Mouse (Mus musculus): ENCODE data around the gene Dtx3. TPM values are rescaled to one million over a fixed set of nuclear protein-coding genes. Genes with fewer than 3 reads are reported as not detected.
A peak's percentile ranks its signal among the peaks of the same experiment; 100 is the strongest.
"Not testable (repeated sequence)": the region's sequence is repeated elsewhere in the genome, so short reads cannot be mapped to it uniquely, and the experiment has no call there.

Gene Dtx3
- total RNA-seq, 2 experiments from 2014 or later: 21.2 to 24.6 TPM

DNA sequence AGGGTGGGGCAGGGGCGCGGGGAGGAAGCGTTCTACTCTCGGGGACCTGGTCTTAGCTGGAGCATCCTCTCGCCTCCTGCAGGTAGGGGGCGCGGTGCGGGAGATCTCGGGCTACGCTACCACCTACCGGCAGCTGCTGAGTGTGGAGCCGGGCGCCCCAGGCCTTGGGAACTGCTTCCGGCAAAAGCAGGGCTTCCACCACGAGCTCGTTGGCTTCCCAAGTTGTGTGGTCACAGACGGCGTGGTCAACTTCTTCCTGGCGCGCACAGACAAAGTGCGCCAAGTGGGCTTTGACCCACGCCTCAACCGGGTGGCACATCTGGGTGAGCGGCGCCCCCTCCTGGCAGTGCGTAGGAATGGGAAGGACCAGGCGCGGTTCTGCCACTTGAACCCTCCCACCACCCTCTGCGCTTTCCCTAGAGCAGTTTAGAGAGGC is 24.7 kb downstream of the Dtx3 start:
- peak in 1 of 2 experiments; percentile 61 for DNase-seq
- intact Hi-C loops (cut with DNase I): no loop called here

DNA sequence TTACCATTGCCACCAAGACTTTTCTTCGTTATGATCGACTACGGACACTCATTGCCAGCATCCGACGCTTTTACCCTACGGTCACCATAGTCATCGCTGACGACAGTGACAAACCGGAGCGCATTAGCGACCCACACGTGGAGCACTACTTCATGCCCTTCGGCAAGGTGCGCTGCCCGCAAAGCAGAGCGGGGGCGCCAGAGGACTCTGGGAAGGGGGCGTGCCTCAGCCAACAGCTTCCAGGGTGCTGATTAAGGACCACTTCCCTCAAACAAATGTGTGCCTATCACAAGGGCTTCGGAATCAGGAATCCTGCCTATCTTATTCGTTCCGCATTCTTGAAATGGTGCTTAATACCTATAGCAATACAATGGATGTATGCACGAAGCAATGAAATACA is 25.5 kb downstream of the Dtx3 start:
- no peak for DNase-seq
- intact Hi-C loops (cut with DNase I): no loop called here

DNA sequence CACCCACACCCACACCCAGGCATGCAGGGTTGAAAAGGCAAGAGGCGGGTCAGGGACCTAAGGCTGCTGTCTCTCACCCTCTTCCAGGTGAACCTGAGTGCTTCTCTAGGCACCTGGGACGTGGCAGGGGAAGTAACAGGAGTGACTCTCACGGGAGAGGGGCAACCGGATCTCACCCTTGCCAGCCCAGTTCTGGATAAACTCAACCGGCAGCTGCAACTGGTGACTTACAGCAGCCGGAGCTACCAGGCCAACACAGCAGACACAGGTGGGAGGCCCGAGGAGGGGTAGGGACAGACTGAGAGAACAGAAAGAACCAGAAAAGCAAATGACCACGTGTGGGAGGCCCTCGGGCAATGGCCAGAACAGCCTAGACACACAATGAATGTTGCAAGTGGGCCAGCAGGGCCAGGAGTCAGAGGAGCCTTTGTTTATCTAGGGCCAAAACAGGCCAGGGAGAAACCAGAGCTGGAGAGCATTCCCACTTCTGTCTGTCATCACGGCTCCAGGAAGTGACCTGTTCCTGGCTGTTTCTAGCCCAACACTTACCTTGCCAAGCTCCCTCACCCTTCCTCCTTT is 27.8 kb downstream of the Dtx3 start:
- DNase-seq: no peak
- intact Hi-C loops (cut with DNase I): loop anchor here (5.0 kb wide), 1 partner anchor 40 kb away; no protein-coding TSS in a partner anchor

DNA sequence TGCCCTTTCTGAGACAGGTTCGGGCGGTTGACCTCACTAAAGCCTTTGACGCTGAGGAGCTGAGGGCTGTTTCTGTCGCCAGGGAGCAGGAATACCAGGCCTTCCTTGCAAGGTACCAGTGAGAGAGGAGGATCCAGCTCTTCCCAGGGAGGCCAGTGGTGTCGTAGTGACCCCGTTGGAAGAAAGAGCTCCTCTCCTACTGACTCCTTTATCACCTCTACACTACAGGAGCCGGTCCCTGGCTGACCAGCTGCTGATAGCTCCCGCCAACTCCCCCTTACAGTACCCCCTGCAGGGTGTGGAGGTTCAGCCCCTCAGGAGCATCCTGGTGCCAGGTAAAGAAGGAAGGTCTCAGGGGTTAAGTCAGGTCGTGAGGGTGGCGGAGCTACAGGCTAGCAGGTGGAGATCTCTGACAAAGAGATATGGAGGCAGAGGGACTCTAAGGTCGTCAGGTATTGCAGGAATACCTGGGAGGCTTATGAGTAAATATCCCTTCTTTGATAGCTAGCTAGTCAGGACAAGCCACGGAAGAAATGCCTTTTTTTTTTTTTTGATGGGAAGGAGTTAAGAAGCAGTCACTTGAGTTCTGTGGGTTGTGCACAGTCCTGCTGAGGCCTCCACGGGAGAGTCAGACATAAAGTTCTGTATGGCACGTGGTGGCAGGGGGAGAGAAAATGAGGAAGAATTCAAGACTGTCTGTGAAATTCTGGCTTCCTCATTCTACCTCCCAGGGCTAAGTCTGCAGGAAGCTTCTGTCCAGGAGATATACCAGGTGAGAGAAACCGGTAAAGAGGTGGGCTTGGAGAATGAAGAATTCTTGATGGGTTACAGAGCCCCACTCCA is 28.5 kb downstream of the Dtx3 start:
- intact Hi-C loops (cut with DNase I): loop anchor here (5.0 kb wide), 1 partner anchor 40 kb away; no protein-coding TSS in a partner anchor
- DNase-seq: no peak

DNA sequence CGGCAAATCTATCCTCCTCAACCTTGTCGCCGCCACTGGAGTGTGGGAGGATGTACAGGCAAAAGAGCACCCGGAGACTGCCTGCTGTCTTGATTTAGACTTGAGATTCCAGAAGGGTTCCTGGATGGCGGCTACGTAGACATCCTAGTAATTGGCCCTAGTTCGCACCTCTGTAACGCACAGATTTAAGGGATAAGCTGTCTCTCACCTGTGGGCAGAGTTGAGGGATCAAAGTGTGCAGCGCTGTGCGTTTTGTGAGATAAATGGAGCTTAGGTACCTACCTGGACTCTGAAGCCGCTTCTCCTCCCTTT is 29.2 kb downstream of the Dtx3 start:
- intact Hi-C loops (cut with DNase I): loop anchor here (5.0 kb wide), 1 partner anchor 39 kb away; no protein-coding TSS in a partner anchor
- DNase-seq: no peak

DNA sequence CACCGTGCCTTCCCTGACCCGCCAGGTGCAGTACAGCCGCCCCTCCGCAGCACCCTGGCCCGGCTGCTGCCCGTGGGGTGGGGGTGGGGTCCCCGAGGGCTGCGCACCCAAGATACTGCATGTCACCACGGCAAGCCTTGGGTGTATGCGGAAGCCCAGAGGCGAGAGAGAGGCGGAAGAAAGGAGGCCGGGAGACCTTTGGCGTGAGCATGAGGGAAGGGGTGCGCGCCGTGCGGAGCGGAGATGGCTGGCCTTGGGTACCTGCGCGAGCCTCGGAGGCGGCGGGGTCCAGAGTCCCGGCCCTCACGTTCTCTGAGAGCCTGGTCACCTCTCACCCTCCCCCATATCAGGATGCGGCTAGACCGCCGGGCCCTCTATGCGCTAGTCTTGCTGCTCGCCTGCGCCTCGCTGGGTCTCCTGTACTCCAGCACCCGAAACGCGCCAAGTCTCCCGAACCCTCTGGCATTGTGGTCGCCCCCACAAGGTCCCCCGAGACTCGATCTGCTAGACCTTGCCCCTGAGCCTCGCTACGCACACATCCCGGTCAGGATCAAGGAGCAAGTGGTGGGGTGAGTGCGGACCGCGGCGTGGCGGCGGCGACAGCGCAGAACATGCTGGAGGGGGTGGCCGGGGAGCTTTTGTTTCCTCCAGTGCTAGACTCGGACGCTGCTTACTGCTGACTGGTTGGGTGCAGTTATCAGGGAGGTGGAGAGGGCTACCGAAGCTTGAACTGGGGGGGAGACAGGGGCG is 29.7 kb downstream of the Dtx3 start:
- intact Hi-C loops (cut with DNase I): loop anchor here (5.0 kb wide), 1 partner anchor 39 kb away; no protein-coding TSS in a partner anchor
- no peak for DNase-seq

DNA sequence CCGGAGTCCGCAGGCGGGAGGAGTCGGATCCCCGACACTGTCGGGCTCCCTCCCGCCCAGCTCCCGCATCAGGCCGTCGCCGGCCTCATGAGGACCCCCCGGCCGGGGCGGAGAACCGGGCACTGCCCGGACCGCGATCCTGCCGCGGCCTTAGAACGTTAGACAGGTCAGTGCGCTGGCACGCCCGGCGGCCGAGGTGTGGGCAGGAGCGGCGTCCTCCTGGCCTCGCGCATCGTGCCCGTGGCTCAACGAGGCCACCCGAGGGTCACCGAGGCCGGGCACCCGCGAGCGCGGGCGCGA is 30.2 kb downstream of the Dtx3 start:
- no peak for DNase-seq

DNA sequence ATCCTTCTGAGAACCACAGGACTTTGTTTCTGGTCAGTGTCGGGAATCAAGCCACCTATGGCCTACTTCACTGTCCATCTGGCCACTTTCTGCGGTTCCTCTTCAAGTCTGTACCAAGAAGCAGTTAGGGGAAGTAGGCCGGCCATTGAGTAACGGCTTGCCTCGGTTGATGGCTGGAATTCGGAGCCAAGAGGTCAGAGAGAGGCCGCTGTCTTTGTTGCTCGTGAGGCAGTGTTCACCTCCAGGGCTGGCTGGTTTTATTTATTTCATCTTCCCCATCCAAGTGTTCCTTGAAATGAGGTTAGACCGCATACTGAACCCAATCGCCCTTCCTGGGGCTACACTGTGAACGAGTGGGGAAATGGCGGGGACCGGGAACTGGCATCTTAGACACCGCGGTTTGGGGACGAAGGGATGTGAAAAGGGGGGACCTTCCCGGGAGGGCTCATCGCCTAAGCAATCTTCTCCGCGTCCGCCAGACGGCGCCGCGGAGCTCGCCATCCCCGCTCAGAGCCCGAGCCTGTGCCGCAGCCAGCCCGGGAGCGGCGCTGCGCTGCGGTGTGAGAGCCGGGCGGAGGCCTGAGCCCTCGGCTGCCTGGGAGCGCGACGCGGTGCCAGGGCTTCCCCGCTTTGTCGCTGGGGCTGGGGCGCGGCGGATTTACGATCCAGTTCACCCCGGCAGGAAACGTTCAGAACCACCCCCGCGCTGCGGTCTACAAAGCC is 30.7 kb downstream of the Dtx3 start, which contains the start of gene B4galnt1:
B4galnt1 (plus strand) TSS at position 595 of the 723 bp plus-strand sequence.
- peak in 1 of 2 experiments; percentile 62 for DNase-seq
- intact Hi-C loops (cut with DNase I): loop anchor here (5.0 kb wide), 1 partner anchor 37 kb away; no protein-coding TSS in a partner anchor

More for the DNA sequence above, 30.2 kb downstream of the Dtx3 start:
- intact Hi-C loops (cut with DNase I): loop anchor here (5.0 kb wide), 1 partner anchor 38 kb away; no protein-coding TSS in a partner anchor

DNA sequence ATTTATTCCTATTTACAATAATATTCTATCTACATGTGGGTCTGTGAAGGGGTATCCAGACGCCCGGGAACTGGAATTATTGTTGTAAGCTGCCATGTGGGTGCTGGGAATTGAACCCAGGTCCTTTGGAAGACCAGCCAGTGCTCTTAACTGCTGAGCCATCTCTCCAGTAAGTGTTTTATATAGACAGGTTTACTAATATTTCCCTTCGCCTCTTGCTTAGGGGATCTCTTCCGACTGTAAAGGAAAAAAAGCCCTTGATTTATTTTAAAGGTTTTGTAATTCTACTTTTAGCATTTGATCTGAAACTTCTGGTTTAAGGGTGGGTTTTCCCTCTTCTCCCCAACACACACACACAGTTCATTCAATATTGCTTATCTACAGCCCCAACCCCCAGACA is 31.3 kb downstream of the Dtx3 start:
- no peak for DNase-seq
- intact Hi-C loops (cut with DNase I): no loop called here

DNA sequence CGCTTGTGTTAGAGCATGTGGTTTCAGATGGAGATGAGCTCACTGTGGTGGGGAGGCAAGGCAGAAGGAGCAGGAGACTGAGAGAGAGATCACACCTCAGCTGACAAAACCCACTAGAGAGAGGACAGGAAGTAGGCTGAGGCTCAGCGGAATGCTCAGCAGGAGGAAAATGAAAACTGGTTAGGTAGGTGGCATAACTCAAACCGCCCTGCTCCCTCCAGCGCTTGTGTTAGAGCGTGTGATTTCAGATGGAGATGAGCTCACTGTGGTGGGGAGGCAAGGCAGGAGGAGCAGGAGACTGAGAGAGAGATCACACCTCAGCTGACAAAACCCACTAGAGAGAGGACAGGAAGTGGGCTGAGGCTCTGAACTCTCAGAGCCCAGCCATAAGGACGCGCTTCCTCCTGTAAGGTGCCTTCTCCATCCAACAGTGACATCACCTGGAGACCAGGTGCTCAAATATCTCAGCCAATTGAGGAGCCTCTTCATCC is 32.7 kb downstream of the Dtx3 start:
- intact Hi-C loops (cut with DNase I); DNase-seq: not testable (repeated sequence)

DNA sequence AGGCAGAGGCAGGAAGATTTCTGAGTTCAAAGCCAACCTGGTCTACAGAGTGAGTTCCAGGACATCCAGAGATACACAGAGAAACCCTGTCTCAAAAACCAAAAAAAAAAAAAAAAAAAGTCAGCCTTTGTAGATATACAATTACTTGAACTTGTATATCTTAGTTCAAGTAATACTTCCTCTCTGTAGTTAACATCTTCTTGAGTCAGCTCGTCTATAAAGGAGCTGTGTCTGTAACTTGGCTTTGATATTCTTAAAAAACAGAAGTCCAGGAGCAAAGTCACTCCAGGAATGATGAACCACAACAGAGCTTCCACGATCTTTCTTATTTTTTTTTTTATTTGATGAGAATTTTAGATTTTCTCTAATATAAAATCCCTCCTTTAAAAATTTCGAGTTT is 34.8 kb downstream of the Dtx3 start:
- intact Hi-C loops (cut with DNase I): no loop called here
- DNase-seq: no peak

DNA sequence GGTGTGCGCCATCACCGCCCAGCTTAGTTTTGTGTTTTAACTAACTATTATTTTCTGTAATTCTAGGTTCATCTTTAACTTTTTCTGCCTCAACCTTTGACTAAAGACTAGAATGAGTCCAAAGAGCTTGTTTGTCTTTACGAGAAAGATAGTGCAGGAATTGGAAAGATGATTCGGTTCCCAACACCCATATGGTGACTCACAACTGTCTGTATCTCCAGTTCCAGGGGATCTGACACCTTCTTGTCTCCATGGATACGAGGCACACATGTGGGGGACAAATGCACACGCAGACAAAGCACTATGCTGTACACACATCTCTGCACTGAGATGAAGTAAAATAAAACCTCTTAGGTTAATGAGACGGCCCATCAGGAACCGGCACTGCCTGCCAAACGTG is 35.4 kb downstream of the Dtx3 start:
- intact Hi-C loops (cut with DNase I): no loop called here
- DNase-seq: no peak

DNA sequence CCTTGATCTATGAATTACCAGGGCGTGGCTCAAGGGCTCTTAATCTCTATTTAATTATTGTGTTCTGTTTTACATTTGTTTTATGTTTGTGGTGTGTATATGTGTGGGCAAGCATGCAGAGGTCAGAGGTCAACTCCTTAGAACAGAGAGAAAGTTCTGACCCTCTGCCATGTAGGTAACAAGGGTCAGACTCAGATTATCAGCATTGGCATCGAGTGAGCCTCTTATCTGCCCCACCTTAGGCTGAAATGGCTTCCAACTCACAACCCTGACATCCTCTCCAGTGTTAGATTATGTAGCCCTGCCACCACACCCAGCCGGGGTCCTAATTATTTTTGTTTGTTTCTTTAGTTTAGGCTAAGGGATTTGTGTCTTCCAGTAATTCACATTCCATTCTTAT is 37.1 kb downstream of the Dtx3 start:
- intact Hi-C loops (cut with DNase I): no loop called here
- DNase-seq: no peak

DNA sequence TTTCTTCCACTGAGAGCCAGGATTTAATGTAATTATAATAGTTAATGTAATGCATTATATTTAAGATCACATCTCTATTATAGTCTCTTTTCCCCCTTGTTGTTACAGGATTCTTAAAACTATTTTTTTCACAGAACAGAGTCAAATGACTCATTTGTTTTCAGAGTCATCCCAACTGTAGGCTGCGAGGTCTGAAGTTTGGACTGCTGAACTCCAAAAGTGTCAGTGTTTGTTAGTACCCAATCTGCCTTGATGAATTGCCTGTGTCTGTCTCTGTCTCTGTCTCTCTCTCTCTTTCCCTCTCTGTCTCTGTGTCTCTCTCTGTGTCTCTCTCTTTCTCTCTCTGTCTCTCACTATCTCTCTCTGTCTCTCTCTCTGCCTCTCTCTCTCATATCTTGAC is 39.0 kb downstream of the Dtx3 start:
- DNase-seq: no peak
- intact Hi-C loops (cut with DNase I): no loop called here

DNA sequence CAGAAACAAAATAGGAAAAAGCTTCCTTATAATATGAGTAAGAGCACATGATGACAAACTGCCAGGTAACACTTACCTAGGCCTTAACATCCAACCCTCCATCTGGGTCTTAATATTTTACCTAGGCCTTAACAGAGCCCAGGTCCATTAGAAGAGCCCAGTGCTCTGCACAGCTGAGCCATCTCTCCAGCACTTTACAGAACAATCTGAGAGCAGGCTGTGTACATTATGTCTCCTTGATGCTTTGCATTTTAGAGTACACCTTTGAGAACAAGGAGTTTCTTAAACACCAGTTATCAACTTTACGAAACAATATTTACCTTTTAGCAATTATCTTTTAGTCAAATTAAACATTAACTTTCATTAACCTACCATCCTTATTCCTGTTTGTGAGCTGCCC is 39.4 kb downstream of the Dtx3 start:
- intact Hi-C loops (cut with DNase I): no loop called here
- no peak for DNase-seq

DNA sequence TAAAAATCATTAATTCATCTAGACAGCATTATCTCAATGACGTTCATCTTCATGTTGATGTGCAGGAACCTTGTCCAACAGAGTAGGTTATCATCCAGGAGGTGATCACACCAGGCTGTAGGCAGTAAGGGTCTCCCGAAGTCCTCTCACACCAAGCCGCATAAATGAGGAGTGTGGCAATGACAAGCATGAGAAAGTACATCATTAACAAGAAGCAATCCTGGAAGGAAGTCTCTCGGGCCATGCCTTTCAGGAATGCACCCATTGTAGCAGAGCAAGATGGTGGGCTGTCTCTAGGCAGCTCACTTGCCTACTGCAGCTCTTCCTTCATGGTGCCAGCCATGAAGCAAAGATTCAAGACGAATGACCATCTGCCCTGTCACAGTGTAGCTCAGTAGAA is 40.9 kb downstream of the Dtx3 start:
- intact Hi-C loops (cut with DNase I): no loop called here
- DNase-seq: no peak

DNA sequence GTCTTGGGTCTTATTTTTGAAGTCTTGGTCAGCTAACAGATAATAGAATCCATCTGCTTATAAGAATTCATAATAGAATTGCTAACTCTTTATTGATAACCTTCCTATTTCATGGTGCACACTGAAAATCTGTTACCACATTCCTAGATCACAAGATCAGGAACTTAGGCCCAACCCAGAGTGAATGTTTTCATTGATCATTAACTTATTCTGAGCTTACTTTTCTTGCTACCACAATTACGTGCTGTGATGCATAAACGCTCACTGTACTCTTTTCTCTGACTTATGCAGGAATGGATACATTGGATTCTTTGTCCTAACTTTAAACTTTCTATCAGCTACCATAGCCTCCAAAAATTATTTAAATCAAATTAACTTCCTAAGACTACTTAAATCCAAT is 41.3 kb downstream of the Dtx3 start:
- no peak for DNase-seq
- intact Hi-C loops (cut with DNase I): no loop called here

DNA sequence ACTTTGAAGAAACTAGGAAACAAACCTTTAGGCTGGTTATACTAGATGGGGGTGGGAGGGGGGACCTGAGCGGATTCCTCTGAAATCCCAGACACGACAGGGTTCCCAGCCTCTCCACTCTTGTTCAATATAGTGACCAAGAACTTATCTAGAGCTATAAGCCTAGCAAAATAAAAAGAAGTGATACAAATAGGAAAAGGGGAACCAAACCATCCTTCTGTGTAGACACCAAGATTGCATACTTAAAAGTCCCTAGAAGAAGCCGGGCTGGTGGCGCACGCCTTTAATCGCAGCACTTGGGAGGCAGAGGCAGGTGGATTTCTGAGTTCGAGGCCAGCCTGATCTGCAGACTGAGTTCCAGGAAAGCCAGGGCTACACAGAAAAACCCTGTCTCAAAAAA is 42.2 kb downstream of the Dtx3 start:
- no peak for DNase-seq
- intact Hi-C loops (cut with DNase I): no loop called here

DNA sequence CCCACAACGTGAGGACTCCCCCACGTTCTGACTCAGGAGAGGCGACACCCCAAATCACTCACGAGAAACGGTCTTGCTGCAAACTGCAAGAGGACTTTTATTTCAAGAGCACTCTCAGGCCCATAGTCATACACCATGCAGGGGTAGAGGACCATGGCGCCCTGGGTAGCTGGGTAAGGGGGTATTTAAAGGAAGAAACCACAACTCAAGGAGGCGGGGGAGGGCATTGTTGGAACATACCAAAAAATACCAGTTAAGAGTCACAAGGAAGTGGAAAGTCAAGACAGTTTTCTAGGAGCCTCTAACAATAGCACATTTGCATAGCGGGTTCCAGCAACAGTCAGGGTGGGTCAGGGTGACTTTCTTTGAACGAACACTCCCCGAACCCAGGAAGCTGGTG is 43.0 kb downstream of the Dtx3 start:
- DNase-seq; intact Hi-C loops (cut with DNase I): not testable (repeated sequence)

DNA sequence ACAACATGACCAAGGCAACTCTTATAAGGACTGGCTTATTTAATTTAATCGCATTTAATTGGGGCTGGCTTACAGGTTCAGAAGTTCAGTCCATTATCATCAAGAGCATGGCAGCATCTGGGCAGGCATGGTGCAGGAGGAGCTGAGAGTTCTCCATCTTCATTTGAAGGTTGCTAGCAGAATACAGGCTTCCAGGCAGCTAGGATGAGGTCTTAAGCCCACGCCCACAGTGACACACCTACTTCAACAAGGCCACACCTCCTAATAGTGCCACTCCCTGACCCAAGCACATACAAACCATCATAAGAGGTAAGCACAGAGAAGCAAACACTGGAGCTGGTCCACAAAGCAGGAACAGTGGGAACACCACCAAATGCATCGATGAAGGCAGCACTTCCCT is 44.3 kb downstream of the Dtx3 start:
- DNase-seq; intact Hi-C loops (cut with DNase I): not testable (repeated sequence)

Measured in gastrocnemius, postnatal 36 days (tissue).